Mouse (Mus musculus) kidney, embryonic 15.5 days (tissue): ENCODE results near the gene B4galt1. TPM values are rescaled to one million over a fixed set of nuclear protein-coding genes. Genes with fewer than 3 reads are reported as not detected.
"Not testable (repeated sequence)": the region's sequence is repeated elsewhere in the genome, so short reads cannot be mapped to it uniquely, and the experiment has no call there.

Experiments
- ATAC-seq: fragments of 200-750 bp; cut with Nextera tagmentation; replicated peaks from 2 replicates; pipeline ENCODE4 v1.8.0; 2017; ENCODE audit warnings: moderate TSS enrichment; ENCODE audit not compliant: low FRiP score
- H3K27ac ChIP-seq: fragments of 300-500 bp; sonication (generic); 2 replicates; pipeline ENCODE4 v1.5.1; 2015; ENCODE audit warnings: mild to moderate bottlenecking, inconsistent platforms
- H3K27me3 ChIP-seq: fragments of 300-500 bp; sonication (generic); 2 replicates; pipeline ENCODE4 v1.6.1; 2015; ENCODE audit warnings: inconsistent platforms
- H3K36me3 ChIP-seq: fragments of 300-500 bp; sonication (generic); 2 replicates; pipeline ENCODE4 v1.6.1; 2015; ENCODE audit warnings: inconsistent platforms
- H3K4me1 ChIP-seq: fragments of 300-500 bp; sonication (generic); 2 replicates; pipeline ENCODE4 v1.6.1; 2015; ENCODE audit warnings: inconsistent platforms
- H3K4me2 ChIP-seq: fragments of 300-500 bp; sonication (generic); 2 replicates; pipeline ENCODE4 v1.6.1; 2015; ENCODE audit warnings: moderate library complexity, mild to moderate bottlenecking, inconsistent platforms
- H3K4me3 ChIP-seq: fragments of 300-500 bp; sonication (generic); replicated peaks from 2 replicates; pipeline ENCODE4 v1.5.1; 2015; ENCODE audit warnings: mild to moderate bottlenecking, inconsistent platforms
- H3K9ac ChIP-seq: fragments of 300-500 bp; sonication (generic); 2 replicates; pipeline ENCODE4 v1.6.1; 2015; ENCODE audit warnings: mild to moderate bottlenecking, inconsistent platforms
- H3K9me3 ChIP-seq: fragments of 300-500 bp; sonication (generic); replicated peaks from 2 replicates; pipeline ENCODE4 v1.6.1; 2016; ENCODE audit warnings: inconsistent platforms
- WGBS: fragments of 180-500 bp; shearing (Covaris S2); methylation state at CpG from one replicate; pipeline ENCODE4 v1.1.7; 2015; ENCODE audit warnings: mixed read lengths; 5-methylcytosine and 5-hydroxymethylcytosine counted together
- polyA plus RNA-seq: library from polyadenylated mRNA; unstranded; fragments of >200 nt; fragmentation: Nextera tagmentation; extraction: Ambion mirVana; gene quantifications from 2 replicates; pipeline ENCODE4 v1.2.1, GENCODE M21; 2015

Gene B4galt1
- polyA plus RNA-seq, 1 experiment from 2014 or later, result 46.4 TPM

DNA sequence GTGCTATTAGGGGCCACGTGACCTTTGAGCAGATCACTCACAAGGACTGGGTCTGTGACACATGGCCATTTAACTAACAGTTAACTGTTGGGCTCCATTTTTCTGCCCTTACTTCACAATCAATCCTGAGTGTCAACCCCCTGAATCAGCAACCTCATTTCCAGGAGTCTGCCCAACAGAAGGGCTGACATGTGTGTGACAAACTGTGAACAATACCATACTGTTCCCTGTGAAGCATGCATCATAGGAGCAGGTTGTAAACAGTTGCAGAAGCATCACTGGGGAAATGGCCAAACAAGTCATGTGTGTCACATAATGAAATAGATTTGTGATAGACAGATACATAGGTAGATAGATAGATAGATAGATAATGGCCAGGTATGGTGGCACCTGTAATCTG, 40.9 kb downstream of the B4galt1 start:
- Histone ChIP-seq H3K27me3 (no peaks in the 10 kb centered on the region), H3K4me2 (no peak overlapping the region), H3K4me3 (no peak overlapping the region), H3K9me3 (no peaks in the 10 kb centered on the region), H3K4me1 (peaks cover 18% of the 10 kb centered on the region), H3K9ac (no peak overlapping the region), H3K27ac (no peak overlapping the region), H3K36me3 (peaks cover 70% of the 10 kb centered on the region)
- 77% methylated on average over 1 of the region's 1 CpGs for WGBS
- no peak for ATAC-seq

DNA sequence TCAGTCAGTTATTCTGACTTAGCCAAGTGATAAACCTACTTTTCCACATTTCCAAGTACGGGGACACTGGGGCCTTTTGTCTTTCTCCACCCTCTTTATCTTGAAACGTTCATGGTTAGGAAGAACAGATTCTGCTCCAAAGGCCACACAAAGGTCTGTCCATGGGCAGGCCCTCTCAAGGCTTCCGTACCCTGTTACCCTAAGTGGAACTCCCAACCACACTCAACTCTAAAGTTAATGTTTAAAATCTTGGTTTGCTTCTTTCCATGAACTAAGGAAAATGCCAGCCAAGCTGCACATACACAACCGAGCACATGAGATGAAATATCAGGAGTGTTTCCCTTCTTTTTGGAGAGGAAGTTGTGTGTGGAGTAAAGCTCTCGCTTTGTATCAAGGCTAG, 43.3 kb downstream of the B4galt1 start:
- H3K9ac ChIP-seq, result no peak overlapping the region
- peaks cover 5% of the 10 kb centered on the region for H3K4me1 ChIP-seq
- H3K4me2 ChIP-seq, result no peak overlapping the region
- no peak overlapping the region for H3K4me3 ChIP-seq
- H3K36me3 ChIP-seq, result peaks cover 86% of the 10 kb centered on the region
- no peaks in the 10 kb centered on the region for H3K27me3 ChIP-seq
- no peaks in the 10 kb centered on the region for H3K9me3 ChIP-seq
- no peak for ATAC-seq
- WGBS, result 88% methylated on average over 5 of the region's 5 CpGs
- no peak overlapping the region for H3K27ac ChIP-seq

DNA sequence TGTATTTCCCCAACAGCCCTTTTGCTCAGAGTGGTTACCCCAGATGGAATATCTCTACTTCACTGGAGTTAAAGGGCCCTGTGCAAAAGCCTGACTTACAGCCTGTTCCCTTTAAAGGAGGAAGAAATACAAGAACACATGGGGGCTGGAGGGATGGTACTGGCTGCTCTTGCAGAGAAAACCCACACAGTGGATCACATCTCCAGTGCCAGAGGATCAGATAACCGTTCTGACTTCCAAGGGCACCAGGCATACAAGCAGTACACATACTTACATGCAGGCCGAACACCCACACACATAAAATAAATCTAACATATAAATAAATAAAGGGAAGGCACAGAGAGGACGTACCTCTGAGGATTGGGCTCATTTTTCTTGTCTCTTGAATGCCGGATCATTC, 46.4 kb downstream of the B4galt1 start:
- Histone ChIP-seq H3K27ac (no peak overlapping the region), H3K4me1 (no peaks in the 10 kb centered on the region), H3K27me3 (no peaks in the 10 kb centered on the region), H3K9me3 (no peaks in the 10 kb centered on the region), H3K4me3 (no peak overlapping the region), H3K36me3 (peaks cover 92% of the 10 kb centered on the region), H3K9ac (no peak overlapping the region), H3K4me2 (no peak overlapping the region)
- no peak for ATAC-seq
- WGBS, result 58% methylated on average over 4 of the region's 4 CpGs

DNA sequence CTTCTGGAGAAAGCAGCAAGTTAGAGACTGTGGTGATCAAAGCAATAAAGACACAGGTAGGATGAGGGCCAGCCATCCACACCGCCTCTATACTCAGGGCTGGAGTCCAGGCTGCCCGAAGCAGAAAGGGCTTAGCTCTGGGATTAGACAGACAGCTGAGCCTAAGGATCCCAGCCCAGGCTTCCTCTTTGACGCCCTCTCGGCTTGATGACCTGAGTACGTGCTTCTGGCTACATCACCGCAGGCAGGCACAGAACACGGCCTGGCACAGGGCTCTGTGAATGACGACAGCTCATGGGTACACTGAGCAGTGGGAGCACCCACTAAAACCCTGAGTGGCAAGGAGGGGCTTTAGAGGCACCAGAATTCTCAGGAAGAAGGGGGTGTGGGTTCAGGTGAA, 48.4 kb downstream of the B4galt1 start:
- ATAC-seq, result no peak
- Histone ChIP-seq H3K9me3 (no peaks in the 10 kb centered on the region), H3K27me3 (no peaks in the 10 kb centered on the region), H3K27ac (no peak overlapping the region), H3K36me3 (peaks cover 77% of the 10 kb centered on the region), H3K4me3 (no peak overlapping the region), H3K4me2 (no peak overlapping the region), H3K4me1 (no peaks in the 10 kb centered on the region), H3K9ac (no peak overlapping the region)
- 88% methylated on average over 8 of the region's 8 CpGs for WGBS

DNA sequence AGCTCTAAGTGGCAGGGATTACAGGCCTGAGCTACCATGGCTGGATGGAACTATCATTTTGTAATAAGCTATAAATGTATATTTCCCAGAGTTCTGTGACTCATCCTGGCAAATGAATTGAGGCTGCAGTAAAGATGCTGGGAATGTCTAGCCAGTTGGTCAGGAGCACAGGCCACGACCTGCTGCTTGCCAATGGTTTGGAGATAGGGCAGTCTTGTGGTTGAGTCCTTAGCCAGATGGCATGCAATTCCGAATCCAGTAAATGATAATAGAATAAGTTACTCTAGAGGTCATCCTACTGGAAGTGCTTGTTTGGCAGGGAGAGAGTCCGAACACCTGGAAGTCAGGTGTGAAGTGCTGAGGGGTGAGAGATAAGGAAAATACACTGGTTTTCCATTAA, 51.0 kb downstream of the B4galt1 start:
- 86% methylated on average over 3 of the region's 3 CpGs for WGBS

DNA sequence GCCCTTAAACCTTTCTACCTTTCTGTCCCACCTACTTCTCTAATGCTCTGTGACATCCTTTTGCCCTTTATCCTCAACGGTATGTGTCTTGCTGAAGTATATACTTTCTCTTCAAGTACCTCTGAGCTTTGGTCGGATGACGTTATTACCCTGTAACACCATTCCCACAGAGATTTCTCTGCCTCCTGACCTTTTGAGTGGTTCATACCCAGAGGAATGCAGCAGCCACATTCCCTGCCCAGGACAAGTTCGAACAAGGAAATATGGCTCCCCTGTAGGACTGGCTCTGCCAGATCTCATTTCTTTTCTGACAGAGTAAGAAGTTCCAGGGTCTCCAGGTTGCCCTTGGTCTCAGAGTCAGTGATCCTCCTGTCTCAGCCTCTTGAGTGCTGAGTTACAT, 51.9 kb downstream of the B4galt1 start:
- no peak overlapping the region for H3K27ac ChIP-seq
- WGBS, result 81% methylated on average over 4 of the region's 4 CpGs
- H3K36me3 ChIP-seq, result peaks cover 46% of the 10 kb centered on the region
- H3K4me3 ChIP-seq, result no peak overlapping the region
- no peaks in the 10 kb centered on the region for H3K27me3 ChIP-seq
- no peaks in the 10 kb centered on the region for H3K4me1 ChIP-seq
- H3K9me3 ChIP-seq, result no peaks in the 10 kb centered on the region
- no peak overlapping the region for H3K4me2 ChIP-seq
- ATAC-seq, result no peak
- no peak overlapping the region for H3K9ac ChIP-seq

More for the DNA sequence above, 51.0 kb downstream of the B4galt1 start:
- Histone ChIP-seq H3K4me2 (no peak overlapping the region), H3K27me3 (no peaks in the 10 kb centered on the region), H3K27ac (no peak overlapping the region), H3K9ac (no peak overlapping the region), H3K4me3 (no peak overlapping the region), H3K4me1 (no peaks in the 10 kb centered on the region), H3K36me3 (peaks cover 53% of the 10 kb centered on the region), H3K9me3 (no peaks in the 10 kb centered on the region)
- no peak for ATAC-seq

DNA sequence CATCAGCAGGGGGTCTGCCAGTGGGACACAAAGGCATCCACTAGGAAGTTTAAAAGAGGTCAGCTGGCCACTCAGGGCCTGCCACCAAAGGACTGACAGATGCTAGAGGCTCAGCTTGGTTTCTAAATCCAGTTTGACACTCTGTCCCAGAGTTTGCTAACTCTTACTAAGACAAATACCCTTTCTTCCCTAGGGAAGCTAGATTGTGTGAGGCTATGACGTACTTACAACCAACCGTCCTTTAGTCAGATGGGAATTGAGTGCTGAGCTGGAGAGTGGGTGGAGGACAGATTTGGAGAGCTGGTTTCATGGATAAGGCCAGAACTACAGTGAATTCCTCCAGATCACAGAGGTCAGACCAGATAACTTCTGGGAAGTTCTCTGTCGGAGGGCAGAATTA, 52.9 kb downstream of the B4galt1 start:
- no peak overlapping the region for H3K9ac ChIP-seq
- no peak overlapping the region for H3K4me3 ChIP-seq
- no peak for ATAC-seq
- WGBS, result 79% methylated on average over 3 of the region's 3 CpGs
- H3K27ac ChIP-seq, result no peak overlapping the region
- peaks cover 38% of the 10 kb centered on the region for H3K36me3 ChIP-seq
- H3K9me3 ChIP-seq, result no peaks in the 10 kb centered on the region
- H3K4me1 ChIP-seq, result no peaks in the 10 kb centered on the region
- no peaks in the 10 kb centered on the region for H3K27me3 ChIP-seq
- no peak overlapping the region for H3K4me2 ChIP-seq

DNA sequence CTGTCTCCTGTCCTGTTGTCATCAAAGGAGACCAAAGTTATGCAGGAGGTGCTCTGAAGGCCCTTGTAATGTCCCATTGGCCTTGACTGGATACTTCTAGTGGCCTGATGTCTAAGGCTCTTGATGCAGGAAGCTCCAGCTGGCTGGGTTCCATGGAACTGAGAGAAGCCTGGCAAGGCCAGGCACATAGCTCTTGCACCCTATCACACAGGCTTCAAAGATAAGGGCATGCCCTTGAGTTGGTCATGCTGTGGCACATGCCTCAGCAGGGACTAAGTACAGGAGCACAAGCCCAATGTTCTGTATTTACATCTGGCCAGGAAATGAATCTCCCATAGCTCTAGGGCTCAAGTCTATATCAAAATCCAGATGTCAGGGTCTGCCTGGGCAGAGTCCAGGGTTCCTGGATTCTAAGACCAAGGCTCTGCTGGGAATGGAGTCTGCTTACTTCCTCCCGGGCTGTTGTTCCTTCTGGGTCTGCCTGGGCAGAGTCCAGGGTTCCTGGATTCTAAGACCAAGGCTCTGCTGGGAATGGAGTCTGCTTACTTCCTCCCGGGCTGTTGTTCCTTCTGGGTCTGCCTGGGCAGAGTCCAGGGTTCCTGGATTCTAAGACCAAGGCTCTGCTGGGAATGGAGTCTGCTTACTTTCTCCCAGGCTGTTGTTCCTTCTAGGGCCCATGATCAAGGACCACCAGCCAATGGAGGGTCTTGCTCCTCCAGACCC, 54.8 kb downstream of the B4galt1 start:
- 88% methylated on average over 2 of the region's 2 CpGs for WGBS
- peaks cover 20% of the 10 kb centered on the region for H3K36me3 ChIP-seq
- not testable (repeated sequence) for ATAC-seq

DNA sequence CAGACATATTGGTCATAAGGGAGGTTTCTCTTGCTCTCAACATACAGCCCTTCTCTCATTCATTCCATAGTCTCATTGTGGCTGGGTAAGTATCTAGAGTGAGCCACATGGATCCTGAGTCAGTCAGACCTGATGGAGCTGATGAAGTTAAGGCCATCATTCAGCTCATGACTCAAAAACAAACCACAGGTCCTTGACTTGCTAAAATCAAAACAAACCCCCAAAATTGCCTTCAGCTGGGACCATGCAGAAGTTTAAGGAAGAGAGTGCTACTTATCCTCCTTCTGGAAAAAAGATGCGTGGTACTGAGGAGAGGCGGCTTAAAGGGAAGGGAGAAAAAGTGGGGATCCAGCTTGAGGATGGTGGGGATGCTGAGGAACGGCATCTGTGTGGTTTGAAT, 58.0 kb downstream of the B4galt1 start:
- no peak overlapping the region for H3K4me2 ChIP-seq
- H3K4me3 ChIP-seq, result no peak overlapping the region
- 88% methylated on average over 3 of the region's 3 CpGs for WGBS
- no peaks in the 10 kb centered on the region for H3K27me3 ChIP-seq
- no peak for ATAC-seq
- H3K4me1 ChIP-seq, result no peaks in the 10 kb centered on the region
- H3K36me3 ChIP-seq, result peaks cover 3% of the 10 kb centered on the region; the same call in 1 of the 2 replicates
- no peak overlapping the region for H3K27ac ChIP-seq
- no peaks in the 10 kb centered on the region for H3K9me3 ChIP-seq
- H3K9ac ChIP-seq, result no peak overlapping the region

More for the DNA sequence above, 54.8 kb downstream of the B4galt1 start:
- H3K27me3 ChIP-seq, H3K27ac ChIP-seq, H3K4me1 ChIP-seq, H3K9ac ChIP-seq, H3K4me2 ChIP-seq, H3K4me3 ChIP-seq, H3K9me3 ChIP-seq: not testable (repeated sequence)

DNA sequence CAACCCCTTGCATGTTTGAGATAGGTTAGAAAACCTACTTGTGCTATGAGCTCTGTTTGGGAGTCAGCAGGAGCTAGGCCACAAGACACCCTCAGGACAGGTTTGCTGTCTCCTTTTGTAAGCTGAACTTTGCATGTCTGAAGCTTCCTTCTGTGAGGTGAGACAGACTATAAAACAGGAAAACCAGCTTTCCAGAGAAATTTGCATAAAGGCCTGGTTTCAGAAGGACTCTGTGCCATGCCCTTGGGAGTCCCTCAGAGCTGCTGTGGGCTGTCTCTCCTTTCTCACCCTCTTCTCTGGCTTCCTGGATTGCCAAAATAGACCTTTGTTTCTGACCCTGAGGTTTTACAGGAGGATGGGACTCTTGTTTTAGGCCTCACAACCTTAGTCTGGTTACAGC, 59.5 kb downstream of the B4galt1 start:
- peaks cover 3% of the 10 kb centered on the region; the same call in 1 of the 2 replicates for H3K36me3 ChIP-seq
- H3K9me3 ChIP-seq, result no peaks in the 10 kb centered on the region
- ATAC-seq, result no peak
- H3K9ac ChIP-seq, result no peak overlapping the region
- no peak overlapping the region for H3K4me2 ChIP-seq
- no peak overlapping the region for H3K27ac ChIP-seq
- H3K4me3 ChIP-seq, result no peak overlapping the region
- H3K27me3 ChIP-seq, result no peaks in the 10 kb centered on the region
- H3K4me1 ChIP-seq, result no peaks in the 10 kb centered on the region

DNA sequence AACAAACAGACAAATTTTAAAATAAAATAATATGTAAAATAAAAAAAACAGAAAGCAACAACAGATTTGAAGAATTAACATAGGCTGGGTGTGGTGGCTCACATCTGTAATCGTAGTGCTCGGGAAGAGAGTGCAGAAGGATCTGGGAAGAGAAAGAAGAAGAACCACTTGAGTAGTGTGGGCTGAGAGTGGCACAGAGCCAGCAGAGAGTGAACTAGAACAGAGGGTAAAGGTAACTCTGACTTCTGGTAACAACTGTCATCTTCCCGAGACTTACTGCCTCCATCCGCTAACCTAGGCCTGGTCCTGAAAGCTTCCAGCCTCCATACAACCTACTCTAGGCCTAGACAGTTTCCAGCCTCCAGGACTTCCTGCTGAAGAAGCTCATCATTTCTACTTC, 62.6 kb downstream of the B4galt1 start:
- H3K27me3 ChIP-seq, result no peaks in the 10 kb centered on the region
- ATAC-seq, result no peak
- H3K4me1 ChIP-seq, result no peaks in the 10 kb centered on the region
- WGBS, result 89% methylated on average over 4 of the region's 4 CpGs
- H3K9me3 ChIP-seq, result no peaks in the 10 kb centered on the region
- H3K4me2 ChIP-seq, result no peak overlapping the region
- H3K27ac ChIP-seq, result no peak overlapping the region
- H3K9ac ChIP-seq, result no peak overlapping the region
- no peaks in the 10 kb centered on the region for H3K36me3 ChIP-seq
- H3K4me3 ChIP-seq, result no peak overlapping the region

DNA sequence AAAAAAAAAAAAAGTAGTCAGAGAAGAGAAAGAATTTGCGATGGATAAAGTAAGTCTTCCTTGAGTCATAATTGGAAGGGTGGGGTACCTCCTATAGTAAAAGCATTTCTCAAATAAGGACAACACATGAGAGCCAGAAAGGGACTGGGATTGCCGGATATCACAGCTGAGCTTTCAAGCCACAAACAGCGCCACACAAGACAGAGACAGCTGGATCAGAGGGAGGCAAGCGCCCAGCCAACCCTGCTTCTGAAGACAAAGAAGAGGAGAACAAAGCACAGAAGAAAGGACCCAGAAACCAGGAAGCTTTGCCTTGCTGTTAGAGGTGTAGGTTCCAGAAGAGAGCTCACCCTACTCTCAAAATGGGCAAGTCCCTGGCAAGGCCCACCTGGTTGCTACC, 67.2 kb downstream of the B4galt1 start:
- Histone ChIP-seq H3K4me1 (peaks cover 8% of the 10 kb centered on the region), H3K9me3 (no peaks in the 10 kb centered on the region), H3K9ac (no peak overlapping the region), H3K27ac (no peak overlapping the region), H3K36me3 (no peaks in the 10 kb centered on the region), H3K4me2 (no peak overlapping the region), H3K4me3 (no peak overlapping the region), H3K27me3 (no peaks in the 10 kb centered on the region)
- ATAC-seq, result no peak
- 88% methylated on average over 4 of the region's 4 CpGs for WGBS

DNA sequence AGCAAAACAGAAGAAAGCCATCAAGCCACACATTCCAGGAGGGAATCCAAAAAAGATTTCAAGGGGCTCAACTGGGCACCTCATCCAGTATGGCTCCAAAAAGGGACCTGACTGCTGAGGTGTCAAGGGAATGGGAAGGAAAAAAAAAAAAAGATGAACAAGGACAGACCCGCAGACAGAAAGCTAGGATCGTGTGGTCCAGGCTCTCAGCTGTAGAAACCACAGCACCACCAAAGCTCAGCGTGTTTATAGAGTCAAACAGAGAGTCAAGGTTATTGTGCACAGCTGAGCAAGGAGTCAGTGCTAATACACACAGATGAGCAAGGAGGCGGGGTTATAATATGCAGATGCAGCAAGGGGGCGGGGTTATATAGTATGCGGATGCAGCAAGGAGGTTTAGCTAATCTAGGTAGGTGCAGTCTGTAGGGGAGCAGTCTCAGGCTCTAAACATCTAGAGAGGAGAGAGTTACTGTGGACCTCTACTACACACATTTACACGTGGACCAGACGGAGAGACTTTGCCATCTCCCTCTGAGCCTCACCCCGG, 68.1 kb downstream of the B4galt1 start:
- H3K27me3 ChIP-seq, result no peaks in the 10 kb centered on the region
- no peaks in the 10 kb centered on the region for H3K36me3 ChIP-seq
- no peak overlapping the region for H3K4me3 ChIP-seq
- H3K9me3 ChIP-seq, result no peaks in the 10 kb centered on the region
- no peak overlapping the region for H3K4me2 ChIP-seq
- WGBS, result 83% methylated on average over 9 of the region's 9 CpGs
- no peak overlapping the region for H3K27ac ChIP-seq
- H3K4me1 ChIP-seq, result peaks cover 16% of the 10 kb centered on the region
- ATAC-seq, result peak; percentile 46; the same call in 1 of the 2 replicates
- no peak overlapping the region for H3K9ac ChIP-seq
